Comparison of ENCODE assay signal across 23 mouse cellular contexts in the genomic region with DNA sequence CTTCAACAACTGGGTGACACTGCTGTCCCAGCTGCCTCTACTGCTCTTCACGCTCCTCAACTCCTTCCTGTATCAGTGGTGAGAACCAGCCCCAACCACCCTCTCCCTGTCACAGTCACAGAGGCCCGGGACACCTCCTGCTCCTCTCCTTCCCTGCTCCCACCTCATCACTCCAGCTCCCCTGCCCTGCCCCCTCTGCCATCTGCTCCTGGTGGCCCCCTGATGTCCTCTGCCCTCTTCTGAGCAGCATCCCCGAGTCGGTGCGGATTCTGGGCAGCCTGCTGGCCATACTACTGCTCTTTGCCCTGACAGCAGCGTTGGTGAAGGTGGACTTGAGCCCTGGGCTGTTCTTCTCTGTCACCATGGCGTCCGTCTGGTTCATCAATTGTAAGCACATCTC.
"Had no signal": no experiment of that assay in that cellular context is flagged by ENCODE, and none has a peak within 500 bp of the region (broad histone marks: within the 10 kb centered on the region; RNA-seq: fewer than 3 reads in every experiment).

No protein-coding gene starts in this region.

- DNase-seq: gastrocnemius, postnatal 10 days; gastrocnemius, postnatal 25 days; heart, adult 18-20 months; heart, postnatal 10 days; heart, postnatal 4 days; kidney, adult 18-20 months; kidney, adult 8-10 months; kidney, postnatal 10 days; kidney, postnatal 25 days; kidney, postnatal 4 days; liver; liver, embryonic 13.5 days; liver, postnatal 0 days; lung, adult 2 months had no signal

- H3K4me3 ChIP-seq: heart, embryonic 10.5 days; heart, embryonic 12.5 days; hindbrain, embryonic 10.5 days; intestine, embryonic 15.5 days; layer of hippocampus, adult 2 months; limb, embryonic 10.5 days; limb, embryonic 12.5 days; liver, embryonic 13.5 days; liver, embryonic 15.5 days had no signal

- H3K27ac ChIP-seq: heart, embryonic 10.5 days; hindbrain, embryonic 10.5 days; hindbrain, embryonic 14.5 days; intestine, embryonic 15.5 days; layer of hippocampus, adult 2 months; limb, embryonic 10.5 days; limb, embryonic 12.5 days; liver, embryonic 13.5 days; liver, embryonic 15.5 days had no signal
